Mouse (Mus musculus) heart, adult 2 months (tissue): Measurements from ENCODE around the gene Afap1l2.

Experiments
- CTCF ChIP-seq: fragments of 200-600 bp; IDR thresholded peaks from 2 replicates; pipeline ENCODE4 v1.8.1; 2022; ENCODE audit warnings: antibody characterized with exemption, mild to moderate bottlenecking, moderate library complexity
- EP300 ChIP-seq: fragments of 200-500 bp; IDR thresholded peaks from 2 replicates; pipeline ENCODE4 v1.6.1; 2011; ENCODE audit warnings: low read depth, low read length, control low read depth; ENCODE audit not compliant: insufficient read depth
- POLR2A ChIP-seq: fragments of 200-500 bp; IDR thresholded peaks from 2 replicates; pipeline ENCODE4 v1.6.1; 2011; ENCODE audit warnings: mild to moderate bottlenecking, low read depth, low read length, control low read depth; ENCODE audit not compliant: insufficient read depth

GRCm38 (mm10) chr19:57017785-57018179 lies 9.8 kb upstream of the Afap1l2 start:
- TF ChIP-seq CTCF = no peak
- TF ChIP-seq POLR2A = no peak
- TF ChIP-seq EP300 = no peak
